Mouse (Mus musculus) heart, embryonic 13.5 days (tissue): Measurements from ENCODE around the gene Anxa11. TPM values are rescaled to one million over a fixed set of nuclear protein-coding genes. Genes with fewer than 3 reads are reported as not detected.

Source experiments
- ATAC-seq: fragments of 200-750 bp; cut with Nextera tagmentation; 2 replicates; pipeline ENCODE4 v1.8.0; 2017; ENCODE audit warnings: moderate TSS enrichment; ENCODE audit not compliant: insufficient number of reproducible peaks, low FRiP score, low TSS enrichment; ENCODE audit errors: extremely low read depth
- H3K27ac ChIP-seq: fragments of 300-500 bp; sonication (generic); replicated peaks from 2 replicates; pipeline ENCODE4 v1.5.1; 2015; ENCODE audit warnings: moderate library complexity, mild to moderate bottlenecking, inconsistent platforms
- H3K27me3 ChIP-seq: fragments of 300-500 bp; sonication (generic); replicated peaks from 2 replicates; pipeline ENCODE4 v1.6.1; 2015; ENCODE audit warnings: mild to moderate bottlenecking, inconsistent platforms
- H3K36me3 ChIP-seq: fragments of 300-500 bp; sonication (generic); 2 replicates; pipeline ENCODE4 v1.6.1; 2015; ENCODE audit warnings: mild to moderate bottlenecking, inconsistent platforms
- H3K4me1 ChIP-seq: fragments of 300-500 bp; sonication (generic); 2 replicates; pipeline ENCODE4 v1.6.1; 2015; ENCODE audit warnings: inconsistent platforms
- H3K4me2 ChIP-seq: fragments of 300-500 bp; sonication (generic); 2 replicates; pipeline ENCODE4 v1.6.1; 2015; ENCODE audit warnings: inconsistent platforms, mild to moderate bottlenecking, moderate library complexity
- H3K4me3 ChIP-seq: fragments of 300-500 bp; sonication (generic); 2 replicates; pipeline ENCODE4 v1.5.1; 2015; ENCODE audit warnings: moderate library complexity, mild to moderate bottlenecking, inconsistent platforms
- H3K9ac ChIP-seq: fragments of 300-500 bp; sonication (generic); 2 replicates; pipeline ENCODE4 v1.6.1; 2015; ENCODE audit warnings: inconsistent platforms, mild to moderate bottlenecking, moderate library complexity
- H3K9me3 ChIP-seq: fragments of 300-500 bp; sonication (generic); 2 replicates; pipeline ENCODE4 v1.6.1; 2016; ENCODE audit warnings: inconsistent platforms
- WGBS: fragments of 180-500 bp; shearing (Covaris S2); methylation state at CpG from one replicate; pipeline ENCODE4 v1.1.7; 2015; ENCODE audit warnings: mixed read lengths; 5-methylcytosine and 5-hydroxymethylcytosine counted together
- polyA plus RNA-seq: library from polyadenylated mRNA; unstranded; fragments of >200 nt; fragmentation: Nextera tagmentation; extraction: Ambion mirVana; gene quantifications from 2 replicates; pipeline ENCODE4 v1.2.1, GENCODE M21; 2015

The Anxa11 gene
- polyA plus RNA-seq, 1 experiment from 2014 or later = 23.6 TPM

- H3K27me3 ChIP-seq = no peaks in the 10 kb centered on the region
- no peak for ATAC-seq
- H3K27ac ChIP-seq = no peak overlapping the region
- 59% methylated on average over 8 of the region's 8 CpGs for WGBS
- H3K4me3 ChIP-seq = no peak overlapping the region
- H3K4me2 ChIP-seq = no peak overlapping the region
- no peak overlapping the region for H3K9ac ChIP-seq
- no peaks in the 10 kb centered on the region for H3K9me3 ChIP-seq
- peaks cover 57% of the 10 kb centered on the region for H3K4me1 ChIP-seq
- H3K36me3 ChIP-seq = no peaks in the 10 kb centered on the region
Measured at GRCm38 (mm10) chr14:25855241-25855885, 13.4 kb downstream of the Anxa11 start.

- H3K4me2 ChIP-seq = no peak overlapping the region
- no peak overlapping the region for H3K4me3 ChIP-seq
- H3K36me3 ChIP-seq = no peaks in the 10 kb centered on the region
- ATAC-seq = no peak
- no peaks in the 10 kb centered on the region for H3K9me3 ChIP-seq
- H3K4me1 ChIP-seq = peaks cover 47% of the 10 kb centered on the region
- no peak overlapping the region for H3K9ac ChIP-seq
- H3K27me3 ChIP-seq = no peaks in the 10 kb centered on the region
- WGBS = 21% methylated on average over 3 of the region's 3 CpGs
- H3K27ac ChIP-seq = no peak overlapping the region
Measured at GRCm38 (mm10) chr14:25857168-25857621, 15.2 kb downstream of the Anxa11 start.

- Histone ChIP-seq H3K4me1 (peaks cover 39% of the 10 kb centered on the region), H3K9me3 (no peaks in the 10 kb centered on the region), H3K4me2 (no peak overlapping the region), H3K4me3 (no peak overlapping the region), H3K9ac (no peak overlapping the region), H3K36me3 (no peaks in the 10 kb centered on the region), H3K27ac (no peak overlapping the region), H3K27me3 (no peaks in the 10 kb centered on the region)
- ATAC-seq = no peak
- 71% methylated on average over 8 of the region's 8 CpGs for WGBS
Measured at GRCm38 (mm10) chr14:25857940-25858339, 16.0 kb downstream of the Anxa11 start.

GRCm38 (mm10) chr14:25861771-25862530, 20.0 kb downstream of the Anxa11 start:
- ATAC-seq = no peak
- Histone ChIP-seq H3K4me1 (peaks cover 33% of the 10 kb centered on the region), H3K27me3 (no peaks in the 10 kb centered on the region), H3K9ac (no peak overlapping the region), H3K36me3 (no peaks in the 10 kb centered on the region), H3K4me2 (no peak overlapping the region), H3K4me3 (no peak overlapping the region), H3K9me3 (no peaks in the 10 kb centered on the region), H3K27ac (no peak overlapping the region)
- 82% methylated on average over 13 of the region's 13 CpGs for WGBS

GRCm38 (mm10) chr14:25863721-25864120, 21.8 kb downstream of the Anxa11 start:
- no peaks in the 10 kb centered on the region for H3K27me3 ChIP-seq
- 61% methylated on average over 2 of the region's 2 CpGs for WGBS
- no peaks in the 10 kb centered on the region for H3K36me3 ChIP-seq
- no peaks in the 10 kb centered on the region for H3K9me3 ChIP-seq
- H3K27ac ChIP-seq = no peak overlapping the region
- ATAC-seq = no peak
- no peak overlapping the region for H3K4me3 ChIP-seq
- H3K4me1 ChIP-seq = peaks cover 23% of the 10 kb centered on the region
- no peak overlapping the region for H3K9ac ChIP-seq
- no peak overlapping the region for H3K4me2 ChIP-seq

- Histone ChIP-seq H3K27ac (no peak overlapping the region), H3K4me1 (peaks cover 38% of the 10 kb centered on the region), H3K4me3 (no peak overlapping the region), H3K4me2 (no peak overlapping the region), H3K9me3 (no peaks in the 10 kb centered on the region), H3K9ac (no peak overlapping the region), H3K27me3 (no peaks in the 10 kb centered on the region), H3K36me3 (no peaks in the 10 kb centered on the region)
- ATAC-seq = no peak
- WGBS = 63% methylated on average over 5 of the region's 5 CpGs
Measured at GRCm38 (mm10) chr14:25865251-25865650, 23.3 kb downstream of the Anxa11 start.

- no peak overlapping the region for H3K4me3 ChIP-seq
- H3K4me1 ChIP-seq = peaks cover 38% of the 10 kb centered on the region
- H3K36me3 ChIP-seq = no peaks in the 10 kb centered on the region; the same call in 1 of the 2 replicates
- no peaks in the 10 kb centered on the region for H3K27me3 ChIP-seq
- ATAC-seq = no peak
- WGBS = 88% methylated on average over 6 of the region's 6 CpGs
- no peak overlapping the region for H3K27ac ChIP-seq
- no peak overlapping the region for H3K4me2 ChIP-seq
- no peaks in the 10 kb centered on the region for H3K9me3 ChIP-seq
- no peak overlapping the region for H3K9ac ChIP-seq
Measured at GRCm38 (mm10) chr14:25866384-25866783, 24.4 kb downstream of the Anxa11 start.

GRCm38 (mm10) chr14:25866832-25867231, 24.9 kb downstream of the Anxa11 start:
- 64% methylated on average over 11 of the region's 11 CpGs for WGBS

GRCm38 (mm10) chr14:25867834-25868233, 25.9 kb downstream of the Anxa11 start:
- H3K27ac ChIP-seq = no peak overlapping the region
- no peak overlapping the region for H3K4me3 ChIP-seq
- no peaks in the 10 kb centered on the region; the same call in 1 of the 2 replicates for H3K36me3 ChIP-seq
- no peak for ATAC-seq
- peaks cover 49% of the 10 kb centered on the region for H3K4me1 ChIP-seq
- H3K27me3 ChIP-seq = no peaks in the 10 kb centered on the region
- 76% methylated on average over 6 of the region's 6 CpGs for WGBS
- no peaks in the 10 kb centered on the region for H3K9me3 ChIP-seq
- H3K4me2 ChIP-seq = no peak overlapping the region
- H3K9ac ChIP-seq = no peak overlapping the region

More at GRCm38 (mm10) chr14:25866832-25867231, 24.9 kb downstream of the Anxa11 start:
- no peak overlapping the region for H3K4me3 ChIP-seq
- ATAC-seq = no peak
- no peak overlapping the region for H3K4me2 ChIP-seq
- H3K4me1 ChIP-seq = peaks cover 39% of the 10 kb centered on the region
- H3K27me3 ChIP-seq = no peaks in the 10 kb centered on the region
- H3K36me3 ChIP-seq = no peaks in the 10 kb centered on the region; the same call in 1 of the 2 replicates
- H3K27ac ChIP-seq = no peak overlapping the region
- no peaks in the 10 kb centered on the region for H3K9me3 ChIP-seq
- no peak overlapping the region for H3K9ac ChIP-seq

GRCm38 (mm10) chr14:25868706-25869105, 26.8 kb downstream of the Anxa11 start:
- WGBS = 77% methylated on average over 4 of the region's 4 CpGs
- Histone ChIP-seq H3K4me1 (peaks cover 58% of the 10 kb centered on the region), H3K9ac (no peak overlapping the region), H3K9me3 (no peaks in the 10 kb centered on the region), H3K36me3 (no peaks in the 10 kb centered on the region; the same call in 1 of the 2 replicates), H3K4me2 (no peak overlapping the region), H3K4me3 (no peak overlapping the region), H3K27me3 (no peaks in the 10 kb centered on the region), H3K27ac (no peak overlapping the region)
- no peak for ATAC-seq

- 37% methylated on average over 9 of the region's 9 CpGs for WGBS
- Histone ChIP-seq H3K36me3 (peaks cover 2% of the 10 kb centered on the region; the same call in 1 of the 2 replicates), H3K4me3 (no peak overlapping the region), H3K4me1 (peaks cover 59% of the 10 kb centered on the region), H3K9ac (no peak overlapping the region), H3K27ac (0 out of 2 replicates have a peak overlapping the region, but pooled peaks have one; percentile 9), H3K4me2 (no peak overlapping the region), H3K9me3 (no peaks in the 10 kb centered on the region), H3K27me3 (no peaks in the 10 kb centered on the region)
- no peak for ATAC-seq
Measured at GRCm38 (mm10) chr14:25869135-25869878, 27.4 kb downstream of the Anxa11 start.
